Mouse (Mus musculus): ENCODE measurements around the gene Lrtm1. TPM values are rescaled to one million over a fixed set of nuclear protein-coding genes. Genes with fewer than 3 reads are reported as not detected.

Gene Lrtm1
- 1.6 and 1.7 TPM in 2 replicates for polyA plus RNA-seq (2015; fragmentation: Nextera tagmentation; extraction: Ambion mirVana)

GRCm38 (mm10) chr14:29017883-29018282 lies at the start of gene Lrtm1:
TSS of gene Lrtm1 (plus strand) at chr14:29018208.
- H3K4me2 ChIP-seq (ENCODE audit: low read depth, low read length): peak within 1 kb of the TSS; percentile 48; the same call in 1 of the 2 replicates
- DNase-seq (peak; percentile 69), ATAC-seq (peak; percentile 81)
- no peaks in the 10 kb centered on the region for H3K27me3 ChIP-seq (ENCODE audit: insufficient read depth, low read length)
- no peak for TF ChIP-seq EP300 (IDR thresholded peaks at IDR 0.05; ENCODE audit: low read depth)
- TF ChIP-seq CTCF (IDR thresholded peaks at IDR 0.05; ENCODE audit: low read depth): no peak
- 17% methylated on average over 5 of the region's 5 CpGs for WGBS (ENCODE audit: insufficient replicate concordance)
- H3K4me3 ChIP-seq (ENCODE audit: low read depth, low read length): no peak within 1 kb of the TSS
- H3K27ac ChIP-seq (ENCODE audit: low read depth): no peak within 1 kb of the TSS; the same call in 1 of the 2 replicates
- H3K36me3 ChIP-seq (replicated peaks; ENCODE audit: insufficient read depth, low read length): no peaks in the 10 kb centered on the region
- H3K9me3 ChIP-seq (ENCODE audit: low read length): no peaks in the 10 kb centered on the region
- no peak within 1 kb of the TSS for H3K9ac ChIP-seq (replicated peaks)
- H3K4me1 ChIP-seq (ENCODE audit: insufficient read depth): peaks cover 16% of the 10 kb centered on the region

- Histone ChIP-seq H3K9me3 (ENCODE audit: low read length) (no peaks in the 10 kb centered on the region), H3K36me3 (replicated peaks; ENCODE audit: insufficient read depth, low read length) (no peaks in the 10 kb centered on the region), H3K27ac (ENCODE audit: low read depth) (no peak overlapping the region), H3K4me2 (ENCODE audit: low read depth, low read length) (no peak overlapping the region), H3K27me3 (ENCODE audit: insufficient read depth, low read length) (no peaks in the 10 kb centered on the region), H3K9ac (replicated peaks) (no peak overlapping the region), H3K4me3 (ENCODE audit: low read depth, low read length) (no peak overlapping the region), H3K4me1 (ENCODE audit: insufficient read depth) (no peaks in the 10 kb centered on the region)
- whole genome bisulfite sequencing (ENCODE audit: insufficient replicate concordance): 60% methylated on average over 4 of the region's 4 CpGs
- DNase-seq (no peak), ATAC-seq (no peak)
- TF ChIP-seq EP300 (IDR thresholded peaks at IDR 0.05; ENCODE audit: low read depth): no peak
- no peak for TF ChIP-seq CTCF (IDR thresholded peaks at IDR 0.05; ENCODE audit: low read depth)
Measured at GRCm38 (mm10) chr14:28969247-28969646, 48.8 kb upstream of the Lrtm1 start.

- DNase-seq (no peak), ATAC-seq (no peak)
- no peak for TF ChIP-seq EP300 (IDR thresholded peaks at IDR 0.05; ENCODE audit: low read depth)
- TF ChIP-seq CTCF (IDR thresholded peaks at IDR 0.05; ENCODE audit: low read depth): no peak
- Histone ChIP-seq H3K4me1 (ENCODE audit: insufficient read depth) (no peaks in the 10 kb centered on the region), H3K36me3 (replicated peaks; ENCODE audit: insufficient read depth, low read length) (no peaks in the 10 kb centered on the region), H3K4me2 (ENCODE audit: low read depth, low read length) (no peak overlapping the region), H3K4me3 (ENCODE audit: low read depth, low read length) (no peak overlapping the region), H3K9ac (replicated peaks) (no peak overlapping the region), H3K27ac (ENCODE audit: low read depth) (no peak overlapping the region), H3K27me3 (ENCODE audit: insufficient read depth, low read length) (no peaks in the 10 kb centered on the region), H3K9me3 (ENCODE audit: low read length) (no peaks in the 10 kb centered on the region)
- 58% methylated on average over 5 of the region's 5 CpGs for WGBS (ENCODE audit: insufficient replicate concordance)
Measured at GRCm38 (mm10) chr14:28972620-28973019, 45.4 kb upstream of the Lrtm1 start.

GRCm38 (mm10) chr14:28979230-28979629 lies 38.8 kb upstream of the Lrtm1 start:
- H3K36me3 ChIP-seq (replicated peaks; ENCODE audit: insufficient read depth, low read length): no peaks in the 10 kb centered on the region
- no peaks in the 10 kb centered on the region for H3K9me3 ChIP-seq (ENCODE audit: low read length)
- no peak overlapping the region for H3K27ac ChIP-seq (ENCODE audit: low read depth)
- no peak for DNase-seq
- no peak overlapping the region for H3K4me3 ChIP-seq (ENCODE audit: low read depth, low read length)
- TF ChIP-seq EP300 (IDR thresholded peaks at IDR 0.05; ENCODE audit: low read depth): no peak
- TF ChIP-seq CTCF (IDR thresholded peaks at IDR 0.05; ENCODE audit: low read depth): no peak
- ATAC-seq: no peak
- 74% methylated on average over 2 of the region's 2 CpGs for whole genome bisulfite sequencing (ENCODE audit: insufficient replicate concordance)
- H3K9ac ChIP-seq (replicated peaks): no peak overlapping the region
- H3K27me3 ChIP-seq (ENCODE audit: insufficient read depth, low read length): no peaks in the 10 kb centered on the region
- H3K4me1 ChIP-seq (ENCODE audit: insufficient read depth): no peaks in the 10 kb centered on the region
- no peak overlapping the region for H3K4me2 ChIP-seq (ENCODE audit: low read depth, low read length)

GRCm38 (mm10) chr14:28980482-28980881 lies 37.5 kb upstream of the Lrtm1 start:
- ATAC-seq (no peak), DNase-seq (no peak)
- TF ChIP-seq EP300 (IDR thresholded peaks at IDR 0.05; ENCODE audit: low read depth) (no peak), CTCF (IDR thresholded peaks at IDR 0.05; ENCODE audit: low read depth) (0 out of 2 replicates have a peak, but pooled peaks have one; percentile 19)
- H3K4me2 ChIP-seq (ENCODE audit: low read depth, low read length): no peak overlapping the region
- H3K4me3 ChIP-seq (ENCODE audit: low read depth, low read length): no peak overlapping the region
- H3K9ac ChIP-seq (replicated peaks): no peak overlapping the region
- no peaks in the 10 kb centered on the region for H3K36me3 ChIP-seq (replicated peaks; ENCODE audit: insufficient read depth, low read length)
- H3K27ac ChIP-seq (ENCODE audit: low read depth): no peak overlapping the region
- H3K27me3 ChIP-seq (ENCODE audit: insufficient read depth, low read length): no peaks in the 10 kb centered on the region
- H3K9me3 ChIP-seq (ENCODE audit: low read length): no peaks in the 10 kb centered on the region
- WGBS (ENCODE audit: insufficient replicate concordance): 41% methylated on average over 3 of the region's 3 CpGs
- no peaks in the 10 kb centered on the region for H3K4me1 ChIP-seq (ENCODE audit: insufficient read depth)

GRCm38 (mm10) chr14:28984276-28984675 lies 33.7 kb upstream of the Lrtm1 start:
- TF ChIP-seq CTCF (IDR thresholded peaks at IDR 0.05; ENCODE audit: low read depth) (no peak), EP300 (IDR thresholded peaks at IDR 0.05; ENCODE audit: low read depth) (no peak)
- DNase-seq: no peak
- Histone ChIP-seq H3K9ac (replicated peaks) (no peak overlapping the region), H3K9me3 (ENCODE audit: low read length) (no peaks in the 10 kb centered on the region), H3K4me3 (ENCODE audit: low read depth, low read length) (no peak overlapping the region), H3K27me3 (ENCODE audit: insufficient read depth, low read length) (no peaks in the 10 kb centered on the region), H3K27ac (ENCODE audit: low read depth) (no peak overlapping the region), H3K36me3 (replicated peaks; ENCODE audit: insufficient read depth, low read length) (no peaks in the 10 kb centered on the region), H3K4me1 (ENCODE audit: insufficient read depth) (no peaks in the 10 kb centered on the region), H3K4me2 (ENCODE audit: low read depth, low read length) (no peak overlapping the region)
- WGBS (ENCODE audit: insufficient replicate concordance): 58% methylated on average over 2 of the region's 2 CpGs
- no peak for ATAC-seq

All from liver, postnatal 0 days (tissue).